Mouse (Mus musculus) cortical plate, adult 2 months (tissue): ENCODE measurements at regions not wholly inside any gene's neighbourhood (a gene's known extent, or its start where the extent isn't known, plus 50 kb on each side); places are given as distances from the start of the nearest gene placed in this dataset.

Experiments used
- CTCF ChIP-seq: fragments of 200-500 bp; IDR thresholded peaks from 2 replicates; pipeline ENCODE4 v1.5.1; 2011; ENCODE audit warnings: mild to moderate bottlenecking, control low read depth, low read length; ENCODE audit not compliant: insufficient read depth; ENCODE audit errors: extremely low read depth
- POLR2A ChIP-seq: fragments of 200-500 bp; IDR thresholded peaks from 2 replicates; pipeline ENCODE4 v1.6.1; 2011; ENCODE audit warnings: mild to moderate bottlenecking, low read length, control low read depth; ENCODE audit not compliant: insufficient read depth; ENCODE audit errors: extremely low read depth

- TF ChIP-seq CTCF (no peak), POLR2A (no peak)
Observed at GRCm38 (mm10) chr15:97458139-97458747, 211.2 kb upstream of the Amigo2 start.
